12 mouse cellular contexts compared by ENCODE assay signal in the genomic region with DNA sequence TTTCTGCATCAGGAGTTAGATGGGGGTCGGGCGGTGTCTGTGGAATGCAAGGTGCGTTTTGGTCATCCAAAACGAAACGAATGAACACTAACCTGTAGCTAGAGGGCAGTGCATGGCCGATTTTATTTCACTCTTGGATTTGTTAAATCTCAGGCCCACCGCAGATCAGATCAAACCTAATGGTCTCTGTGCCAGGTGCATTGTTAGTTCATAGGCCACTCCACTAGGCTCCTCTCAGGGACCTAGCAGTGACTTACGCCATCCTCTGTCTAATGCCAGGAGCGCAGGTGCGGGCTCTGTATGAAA. TPM values are rescaled to one million over a fixed set of nuclear protein-coding genes. Genes with fewer than 3 reads are reported as not detected.
DNase-seq lines count a peak whose midpoint lies in the region; ATAC-seq and TF ChIP-seq lines count a peak whose summit lies in the region.
"Had no signal": no experiment of that assay in that cellular context is flagged by ENCODE, and none has a peak within 500 bp of the region (broad histone marks: within the 10 kb centered on the region; RNA-seq: fewer than 3 reads in every experiment).

No protein-coding gene starts in this region.

- no peak for TF ChIP-seq CTCF in lung, embryonic 14.5 days (IDR thresholded peaks at IDR 0.05; ENCODE audit: low read depth)

- peak overlapping the region; percentile 27 for H3K4me2 ChIP-seq in heart, embryonic 11.5 days
- H3K4me2 ChIP-seq in lung, embryonic 14.5 days = peak overlapping the region; percentile 42
- peak overlapping the region; percentile 56 for H3K4me2 ChIP-seq in forebrain, embryonic 15.5 days (replicated peaks)
- peak overlapping the region; percentile 57 for H3K4me2 ChIP-seq in midbrain, embryonic 16.5 days (ENCODE audit: low read length)

- intact Hi-C loops in gastrocnemius, postnatal 14 days (cut with DNase I; ENCODE audit: low total_unique reads) = no loop called here

- DNase-seq in heart, adult 9 months (ENCODE audit: low spot score in 2 of 2) = no peak
- no peak for DNase-seq in lung, embryonic 14.5 days
- no peak for DNase-seq in lung, postnatal 36 days
- no peak for DNase-seq in adrenal gland, postnatal 14 days
- DNase-seq in gastrocnemius, postnatal 14 days = no peak
- DNase-seq: gastrocnemius, adult 2 months; kidney, postnatal 10 days; left cerebral cortex, postnatal 4 days; right cerebral cortex, postnatal 14 days had no signal

- H3K9me3 ChIP-seq in heart, embryonic 11.5 days (replicated peaks; ENCODE audit: control insufficient read depth, low read length) = no peaks in the 10 kb centered on the region
- H3K9me3 ChIP-seq in lung, embryonic 14.5 days (ENCODE audit: low read depth, low read length) = no peaks in the 10 kb centered on the region
- H3K9me3 ChIP-seq in forebrain, embryonic 15.5 days = no peaks in the 10 kb centered on the region
- no peaks in the 10 kb centered on the region for H3K9me3 ChIP-seq in midbrain, embryonic 16.5 days (replicated peaks; ENCODE audit: control insufficient read depth, low read length, poor library complexity, severe bottlenecking)

- H3K4me3 ChIP-seq in heart, embryonic 11.5 days (ENCODE audit: low read depth, low read length) = 0 out of 2 replicates have a peak overlapping the region, but pooled peaks have one; percentile 25
- H3K4me3 ChIP-seq in lung, embryonic 14.5 days (ENCODE audit: low read depth, low read length) = 0 out of 2 replicates have a peak overlapping the region, but pooled peaks have one; percentile 12
- peak overlapping the region; percentile 36 for H3K4me3 ChIP-seq in forebrain, embryonic 15.5 days
- H3K4me3 ChIP-seq in midbrain, embryonic 16.5 days (ENCODE audit: low read depth, low read length) = peak overlapping the region; percentile 36
- H3K4me3 ChIP-seq: gastrocnemius, adult 2 months had no signal

- ATAC-seq in heart, embryonic 11.5 days (replicated peaks; ENCODE audit: insufficient number of reproducible peaks, low FRiP score, low TSS enrichment) = no peak
- no peak for ATAC-seq in lung, embryonic 14.5 days (ENCODE audit: insufficient read depth)
- ATAC-seq in forebrain, embryonic 15.5 days (replicated peaks) = no peak
- ATAC-seq in midbrain, embryonic 16.5 days = peak; percentile 40; the same call in 1 of the 2 replicates

- no peaks in the 10 kb centered on the region for H3K36me3 ChIP-seq in heart, embryonic 11.5 days (ENCODE audit: control insufficient read depth, insufficient read depth, low read length)
- H3K36me3 ChIP-seq in lung, embryonic 14.5 days (ENCODE audit: insufficient read depth) = no peaks in the 10 kb centered on the region
- H3K36me3 ChIP-seq in forebrain, embryonic 15.5 days = no peaks in the 10 kb centered on the region
- H3K36me3 ChIP-seq in midbrain, embryonic 16.5 days (ENCODE audit: control insufficient read depth, insufficient read depth, low read length) = no peaks in the 10 kb centered on the region

- 3% methylated on average over 10 of the region's 10 CpGs for WGBS in heart, embryonic 11.5 days (ENCODE audit: insufficient replicate concordance)
- 4% methylated on average over 10 of the region's 10 CpGs for WGBS in lung, embryonic 14.5 days
- WGBS in forebrain, embryonic 15.5 days = 5% methylated on average over 10 of the region's 10 CpGs
- 9% methylated on average over 10 of the region's 10 CpGs for WGBS in midbrain, embryonic 16.5 days

- H3K27ac ChIP-seq in heart, embryonic 11.5 days (ENCODE audit: low read depth, low read length) = no peak overlapping the region
- no peak overlapping the region for H3K27ac ChIP-seq in lung, embryonic 14.5 days (ENCODE audit: low read depth)
- H3K27ac ChIP-seq in forebrain, embryonic 15.5 days (replicated peaks) = no peak overlapping the region
- no peak overlapping the region for H3K27ac ChIP-seq in midbrain, embryonic 16.5 days (ENCODE audit: low read length)
- H3K27ac ChIP-seq: gastrocnemius, adult 2 months had no signal

- H3K27me3 ChIP-seq in heart, embryonic 11.5 days (ENCODE audit: control insufficient read depth, insufficient read depth, low read length) = peaks cover 46% of the 10 kb centered on the region
- H3K27me3 ChIP-seq in lung, embryonic 14.5 days (ENCODE audit: insufficient read depth, low read length) = peaks cover 46% of the 10 kb centered on the region
- peaks cover 12% of the 10 kb centered on the region; the same call in 1 of the 2 replicates for H3K27me3 ChIP-seq in forebrain, embryonic 15.5 days
- H3K27me3 ChIP-seq in midbrain, embryonic 16.5 days (ENCODE audit: control insufficient read depth, insufficient read depth, low read depth, low read length) = peaks cover 7% of the 10 kb centered on the region

- H3K9ac ChIP-seq in heart, embryonic 11.5 days (ENCODE audit: low read depth, low read length) = no peak overlapping the region
- H3K9ac ChIP-seq in lung, embryonic 14.5 days = no peak overlapping the region
- no peak overlapping the region for H3K9ac ChIP-seq in forebrain, embryonic 15.5 days (replicated peaks)
- H3K9ac ChIP-seq in midbrain, embryonic 16.5 days (ENCODE audit: low read depth, low read length) = peak overlapping the region; percentile 48; the same call in 1 of the 2 replicates

- H3K4me1 ChIP-seq in heart, embryonic 11.5 days (ENCODE audit: control insufficient read depth, insufficient read depth, low read length) = no peaks in the 10 kb centered on the region
- no peaks in the 10 kb centered on the region for H3K4me1 ChIP-seq in lung, embryonic 14.5 days (ENCODE audit: insufficient read depth)
- peaks cover 8% of the 10 kb centered on the region; the same call in 1 of the 2 replicates for H3K4me1 ChIP-seq in forebrain, embryonic 15.5 days
- peaks cover 6% of the 10 kb centered on the region; the same call in 1 of the 2 replicates for H3K4me1 ChIP-seq in midbrain, embryonic 16.5 days (ENCODE audit: control insufficient read depth, insufficient read depth, low read length)

RNA-seq across cellular contexts. Expression of a gene that starts 34.0 kb away (rescaled TPM):
- polyA plus RNA-seq in heart, embryonic 11.5 days (2014; fragmentation: Nextera tagmentation; extraction: Ambion mirVana) = 0.73 and 0.79 TPM in 2 replicates
- polyA plus RNA-seq in lung, embryonic 14.5 days (2014; fragmentation: Nextera tagmentation; extraction: Ambion mirVana) = 0.20 and 0.35 TPM in 2 replicates
- polyA plus RNA-seq in forebrain, embryonic 15.5 days (2015; fragmentation: Nextera tagmentation; extraction: Ambion mirVana) = 0.51 and 0.63 TPM in 2 replicates
- polyA plus RNA-seq in midbrain, embryonic 16.5 days (2015; fragmentation: Nextera tagmentation; extraction: Ambion mirVana) = 0.53 and 0.88 TPM in 2 replicates
- not detected in 2 replicates for total RNA-seq in adrenal gland, postnatal 14 days (2021)
- not detected for total RNA-seq in gastrocnemius, postnatal 14 days (2021)
- total RNA-seq: gastrocnemius, adult 2 months had no signal

RNA-seq across cellular contexts. Expression of a gene that starts 44.5 kb away (rescaled TPM):
- 0.24 and 0.31 TPM in 2 replicates for polyA plus RNA-seq in heart, embryonic 11.5 days (2014; fragmentation: Nextera tagmentation; extraction: Ambion mirVana)
- polyA plus RNA-seq in lung, embryonic 14.5 days (2014; fragmentation: Nextera tagmentation; extraction: Ambion mirVana) = 0.34 and 0.45 TPM in 2 replicates
- polyA plus RNA-seq in forebrain, embryonic 15.5 days (2015; fragmentation: Nextera tagmentation; extraction: Ambion mirVana) = 0.46 and 0.54 TPM in 2 replicates
- 0.44 and 0.45 TPM in 2 replicates for polyA plus RNA-seq in midbrain, embryonic 16.5 days (2015; fragmentation: Nextera tagmentation; extraction: Ambion mirVana)
- total RNA-seq in adrenal gland, postnatal 14 days (2021) = not detected in 2 replicates
- not detected for total RNA-seq in gastrocnemius, postnatal 14 days (2021)
- total RNA-seq: gastrocnemius, adult 2 months had no signal

RNA-seq across cellular contexts. Expression of a gene that starts 52.5 kb away (rescaled TPM):
- polyA plus RNA-seq in heart, embryonic 11.5 days (2014; fragmentation: Nextera tagmentation; extraction: Ambion mirVana) = 0.39 TPM in 1 of 2 replicates, not detected in the other
- 2.1 and 2.3 TPM in 2 replicates for polyA plus RNA-seq in lung, embryonic 14.5 days (2014; fragmentation: Nextera tagmentation; extraction: Ambion mirVana)
- polyA plus RNA-seq in forebrain, embryonic 15.5 days (2015; fragmentation: Nextera tagmentation; extraction: Ambion mirVana) = 11.5 and 12.8 TPM in 2 replicates
- 16.5 and 17.8 TPM in 2 replicates for polyA plus RNA-seq in midbrain, embryonic 16.5 days (2015; fragmentation: Nextera tagmentation; extraction: Ambion mirVana)
- total RNA-seq in adrenal gland, postnatal 14 days (2021) = 0.33 and 0.41 TPM in 2 replicates
- total RNA-seq in gastrocnemius, postnatal 14 days (2021) = under 1 TPM; 0.14 to 0.18 TPM
